Comparison of ENCODE assay signal across 15 mouse cellular contexts in the genomic region with DNA sequence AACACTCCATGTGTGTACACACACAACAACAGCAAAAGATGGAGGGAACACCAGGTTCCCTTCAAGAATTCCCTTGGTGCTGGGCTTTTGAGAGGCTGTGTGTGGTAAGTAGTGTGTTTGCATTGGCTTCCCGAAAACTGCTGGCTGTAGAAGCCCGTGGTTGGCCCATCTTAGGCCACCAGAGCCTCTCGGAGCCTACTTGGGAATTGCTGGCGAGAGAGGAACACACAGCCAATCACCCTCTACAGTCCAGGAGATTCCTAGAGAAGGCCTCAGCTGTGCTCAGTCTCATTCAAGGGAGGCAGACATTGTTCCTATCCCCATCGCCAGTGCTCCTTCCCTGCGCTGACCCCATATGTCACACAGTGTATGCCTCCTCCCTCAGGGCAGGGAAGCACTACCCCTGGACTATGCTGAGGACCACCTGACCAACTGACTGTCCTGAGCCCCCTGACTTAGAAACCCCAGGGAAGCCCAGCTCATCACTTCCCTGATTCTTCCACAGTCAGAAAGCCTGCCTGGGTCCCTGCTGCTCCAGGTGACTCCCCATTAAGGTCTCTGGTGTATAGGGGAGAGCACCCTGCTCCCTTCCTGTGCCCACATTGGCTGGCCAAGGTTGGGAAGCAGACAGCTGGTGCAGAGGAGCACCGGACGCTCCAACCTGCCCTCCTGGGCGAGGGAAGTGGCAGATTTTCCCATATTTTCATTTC.
DNase-seq lines count a peak whose midpoint lies in the region; ATAC-seq lines count a peak whose summit lies in the region.
"Had no signal": no experiment of that assay in that cellular context is flagged by ENCODE, and none has a peak within 500 bp of the region (broad histone marks: within the 10 kb centered on the region; RNA-seq: fewer than 3 reads in every experiment).

No protein-coding gene starts in this region.

- peak overlapping the region; percentile 78 for H3K27ac ChIP-seq in forebrain, embryonic 11.5 days (ENCODE audit: low read depth, low read length)
- H3K27ac ChIP-seq in hindbrain, embryonic 14.5 days: peak overlapping the region; percentile 73
- H3K27ac ChIP-seq in midbrain, embryonic 15.5 days: peak overlapping the region; percentile 77
- H3K27ac ChIP-seq: embryonic facial prominence, embryonic 15.5 days; gastrocnemius, adult 2 months; heart, embryonic 15.5 days had no signal

- H3K36me3 ChIP-seq in forebrain, embryonic 11.5 days (ENCODE audit: control insufficient read depth, insufficient read depth, low read length): no peaks in the 10 kb centered on the region
- no peaks in the 10 kb centered on the region for H3K36me3 ChIP-seq in hindbrain, embryonic 14.5 days (replicated peaks; ENCODE audit: control insufficient read depth, insufficient read depth)
- H3K36me3 ChIP-seq in midbrain, embryonic 15.5 days (replicated peaks): no peaks in the 10 kb centered on the region
- H3K36me3 ChIP-seq: embryonic facial prominence, embryonic 15.5 days had no signal

- WGBS in forebrain, embryonic 11.5 days: 61% methylated on average over 9 of the region's 9 CpGs
- 45% methylated on average over 9 of the region's 9 CpGs for WGBS in hindbrain, embryonic 14.5 days
- WGBS in midbrain, embryonic 15.5 days: 45% methylated on average over 9 of the region's 9 CpGs

- ATAC-seq in forebrain, embryonic 11.5 days (replicated peaks; ENCODE audit: low FRiP score): peak; percentile 34; the same call in 1 of the 2 replicates
- ATAC-seq in hindbrain, embryonic 14.5 days (ENCODE audit: low FRiP score): 0 out of 2 replicates have a peak, but pooled peaks have one; percentile 4
- ATAC-seq in midbrain, embryonic 15.5 days (replicated peaks): peak; percentile 38
- no peak for ATAC-seq in megakaryocyte, adult 5-6 weeks (ENCODE audit: poor library complexity, severe bottlenecking)

- no peaks in the 10 kb centered on the region for H3K27me3 ChIP-seq in forebrain, embryonic 11.5 days (ENCODE audit: control insufficient read depth, insufficient read depth, low read length)
- H3K27me3 ChIP-seq in hindbrain, embryonic 14.5 days (ENCODE audit: control insufficient read depth, insufficient read depth, low read length): no peaks in the 10 kb centered on the region
- no peaks in the 10 kb centered on the region for H3K27me3 ChIP-seq in midbrain, embryonic 15.5 days (replicated peaks)
- H3K27me3 ChIP-seq: embryonic facial prominence, embryonic 15.5 days; heart, embryonic 15.5 days had no signal

- no peak overlapping the region for H3K4me3 ChIP-seq in forebrain, embryonic 11.5 days (ENCODE audit: low read depth, low read length)
- no peak overlapping the region for H3K4me3 ChIP-seq in hindbrain, embryonic 14.5 days (replicated peaks; ENCODE audit: low read length)
- no peak overlapping the region for H3K4me3 ChIP-seq in midbrain, embryonic 15.5 days
- H3K4me3 ChIP-seq: embryonic facial prominence, embryonic 15.5 days; gastrocnemius, adult 2 months; heart, embryonic 15.5 days had no signal

- peaks cover 22% of the 10 kb centered on the region for H3K4me1 ChIP-seq in forebrain, embryonic 11.5 days (replicated peaks; ENCODE audit: control insufficient read depth, insufficient read depth, low read length)
- peaks cover 26% of the 10 kb centered on the region for H3K4me1 ChIP-seq in hindbrain, embryonic 14.5 days (replicated peaks; ENCODE audit: control insufficient read depth, insufficient read depth, low read length)
- H3K4me1 ChIP-seq in midbrain, embryonic 15.5 days: peaks cover 28% of the 10 kb centered on the region

- H3K9me3 ChIP-seq in forebrain, embryonic 11.5 days (ENCODE audit: control insufficient read depth, low read length): no peaks in the 10 kb centered on the region
- H3K9me3 ChIP-seq in hindbrain, embryonic 14.5 days (ENCODE audit: control insufficient read depth, low read length): no peaks in the 10 kb centered on the region
- H3K9me3 ChIP-seq in midbrain, embryonic 15.5 days: no peaks in the 10 kb centered on the region
- H3K9me3 ChIP-seq: embryonic facial prominence, embryonic 15.5 days; heart, embryonic 15.5 days had no signal

- peak; percentile 95 for DNase-seq in heart, adult 11 months
- DNase-seq in heart, adult 9 months (ENCODE audit: low spot score in 2 of 2): no peak
- DNase-seq in forebrain, embryonic 11.5 days (ENCODE audit: low spot score): no peak
- no peak for DNase-seq in hindbrain, embryonic 14.5 days (ENCODE audit: low spot score)
- no peak for DNase-seq in natural killer cell, adult 2 months (ENCODE audit: low spot score in 2 of 2)
- no peak for DNase-seq in thymus, postnatal 4 days
- DNase-seq: adrenal gland, postnatal 10 days; cerebellum, adult 9-11 months; layer of hippocampus, postnatal 36 days; right cerebral cortex, adult 18-20 months had no signal

- peak overlapping the region; percentile 28; the same call in 1 of the 2 replicates for H3K9ac ChIP-seq in forebrain, embryonic 11.5 days (ENCODE audit: low read length)
- H3K9ac ChIP-seq in hindbrain, embryonic 14.5 days: no peak overlapping the region
- H3K9ac ChIP-seq in midbrain, embryonic 15.5 days: no peak overlapping the region
- H3K9ac ChIP-seq: embryonic facial prominence, embryonic 15.5 days; heart, embryonic 15.5 days had no signal

- no peak overlapping the region for H3K4me2 ChIP-seq in forebrain, embryonic 11.5 days (ENCODE audit: low read depth, low read length, severe bottlenecking)
- H3K4me2 ChIP-seq in hindbrain, embryonic 14.5 days (replicated peaks): no peak overlapping the region
- peak overlapping the region; percentile 14; the same call in 1 of the 2 replicates for H3K4me2 ChIP-seq in midbrain, embryonic 15.5 days
- H3K4me2 ChIP-seq: embryonic facial prominence, embryonic 15.5 days; heart, embryonic 15.5 days had no signal
